Mouse (Mus musculus) naive thymus-derived CD4-positive, alpha-beta T cell, adult 2 months (primary cell): ENCODE measurements around the gene Lhx5.
A peak's percentile ranks its signal among the peaks of the same experiment; 100 is the strongest.

Experiments used
- DNase-seq: peaks from one replicate; pipeline ENCODE4 v3.0.0-alpha.2; 2011; ENCODE audit warnings: low read depth

Gene Lhx5

DNA sequence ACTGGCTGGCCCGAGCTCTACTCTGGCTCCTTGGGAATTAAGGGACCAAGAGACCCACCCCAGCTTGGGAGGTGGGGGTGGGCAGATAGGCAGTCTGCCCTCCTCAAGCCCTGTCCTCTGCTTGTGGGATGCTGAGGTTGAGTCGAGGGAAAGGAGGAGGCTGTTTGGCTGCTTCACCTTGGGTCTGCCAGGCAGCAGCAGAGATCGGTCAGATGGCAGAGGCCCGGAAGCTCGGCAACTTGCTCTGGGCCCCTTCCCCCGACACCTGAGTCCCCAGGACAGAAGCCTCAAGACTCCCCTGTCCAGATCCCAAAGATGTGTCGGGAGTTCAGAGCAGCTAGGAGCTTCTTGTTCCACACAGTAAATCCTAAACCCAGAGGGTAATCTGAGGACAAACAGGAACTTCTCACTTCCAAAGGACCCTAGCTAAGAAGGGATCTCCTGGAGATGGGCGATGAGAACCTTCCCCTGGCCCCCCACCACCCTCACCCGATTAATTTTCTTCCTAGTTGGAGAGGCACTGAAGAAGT is 1.1 kb downstream of the Lhx5 start:
- no peak for DNase-seq

GRCm38 (mm10) chr5:120433135-120433760 is 1.7 kb downstream of the Lhx5 start:
- DNase-seq = no peak

- no peak for DNase-seq
Measured at GRCm38 (mm10) chr5:120434231-120434735, 2.8 kb downstream of the Lhx5 start.

GRCm38 (mm10) chr5:120435006-120435681 is 3.6 kb downstream of the Lhx5 start:
- no peak for DNase-seq

- DNase-seq = no peak
Measured at GRCm38 (mm10) chr5:120435731-120436501, 4.4 kb downstream of the Lhx5 start.

DNA sequence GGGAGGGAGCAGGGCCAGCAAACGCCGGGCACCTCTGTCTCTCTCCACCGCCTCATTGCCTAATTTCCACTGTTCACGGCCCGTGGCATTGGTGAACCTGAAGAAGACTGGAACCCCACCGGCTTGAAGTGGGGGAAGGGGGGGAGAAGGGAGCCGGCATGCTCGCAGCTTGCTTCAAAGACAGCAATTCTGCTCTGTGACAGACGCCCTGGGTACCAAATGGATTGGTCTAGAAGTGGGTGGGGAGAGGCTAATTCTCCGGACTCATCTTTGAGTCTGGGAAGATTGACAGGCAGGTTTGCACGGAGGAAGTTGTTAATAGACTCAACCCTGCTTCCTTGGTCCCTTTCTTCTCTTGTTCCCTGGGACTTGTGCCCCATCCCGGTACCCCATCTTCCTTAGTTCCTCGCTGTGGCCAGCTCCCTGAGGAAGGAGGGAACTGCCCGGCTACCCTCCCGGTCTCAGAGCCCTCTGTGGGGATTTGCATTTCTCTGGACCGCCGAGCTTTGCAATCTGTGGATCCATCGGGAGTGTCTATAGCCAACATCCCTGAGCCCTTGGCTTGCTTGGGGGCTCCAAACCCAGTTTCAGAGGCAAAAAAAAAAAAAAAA is 5.5 kb downstream of the Lhx5 start:
- DNase-seq = no peak

DNA sequence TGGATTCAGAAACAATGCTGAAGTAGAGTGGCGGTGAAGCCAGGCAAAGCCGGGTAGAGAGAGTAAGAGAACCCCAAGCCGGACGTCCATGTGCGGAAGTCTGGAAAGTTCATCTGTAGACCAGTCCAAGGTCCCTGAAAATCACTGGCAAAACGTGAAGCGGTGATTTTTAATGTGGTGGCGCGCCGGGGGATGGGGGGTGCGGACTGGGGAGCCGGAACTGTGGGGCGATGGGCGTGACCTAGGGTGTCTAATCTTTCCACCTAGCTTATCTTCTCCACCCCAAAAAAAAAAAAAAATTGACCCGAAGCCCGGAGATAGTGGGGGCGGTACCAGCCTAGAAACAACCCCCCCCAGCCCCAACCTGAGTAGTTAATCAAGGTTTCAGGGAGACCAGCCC is 6.0 kb downstream of the Lhx5 start:
- DNase-seq = no peak

- DNase-seq = no peak
Measured at GRCm38 (mm10) chr5:120437986-120438385, 6.5 kb downstream of the Lhx5 start.

- no peak for DNase-seq
Measured at GRCm38 (mm10) chr5:120438469-120438868, 7.0 kb downstream of the Lhx5 start.

DNA sequence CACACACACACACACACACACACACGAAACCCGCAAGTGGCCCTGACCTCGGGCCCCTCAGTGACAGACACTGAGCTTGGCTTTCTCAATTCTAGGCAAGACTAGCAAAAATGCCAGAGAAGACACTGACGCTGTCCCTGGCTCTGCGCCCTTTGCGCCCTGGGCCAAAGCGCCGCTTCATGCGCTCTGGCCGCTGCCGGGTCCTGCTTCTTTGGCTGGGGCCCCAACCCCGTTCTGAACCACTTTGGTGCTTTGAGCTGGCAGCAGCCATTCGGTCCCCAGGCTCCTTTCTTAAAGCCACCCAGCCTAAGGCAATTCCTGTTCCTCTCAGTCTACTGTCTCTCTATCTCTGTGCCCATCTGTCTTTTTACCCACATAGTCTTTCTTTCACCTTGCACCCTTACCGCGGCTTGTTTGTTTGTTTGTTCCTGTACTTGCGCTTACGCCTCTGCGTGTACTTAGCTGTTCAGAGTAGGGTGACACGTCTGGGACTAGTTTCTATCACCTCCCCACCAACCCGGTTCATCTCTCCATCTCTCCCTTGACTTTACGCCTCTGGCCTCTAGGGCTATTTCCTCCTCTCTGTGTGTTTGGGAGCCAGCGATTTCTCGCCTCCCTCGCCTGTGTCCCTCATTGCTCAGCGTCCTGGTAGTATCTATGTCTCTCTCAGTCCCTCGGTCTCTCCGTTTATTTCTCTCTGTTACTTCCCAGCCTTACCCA is 7.7 kb downstream of the Lhx5 start:
- no peak for DNase-seq

DNA sequence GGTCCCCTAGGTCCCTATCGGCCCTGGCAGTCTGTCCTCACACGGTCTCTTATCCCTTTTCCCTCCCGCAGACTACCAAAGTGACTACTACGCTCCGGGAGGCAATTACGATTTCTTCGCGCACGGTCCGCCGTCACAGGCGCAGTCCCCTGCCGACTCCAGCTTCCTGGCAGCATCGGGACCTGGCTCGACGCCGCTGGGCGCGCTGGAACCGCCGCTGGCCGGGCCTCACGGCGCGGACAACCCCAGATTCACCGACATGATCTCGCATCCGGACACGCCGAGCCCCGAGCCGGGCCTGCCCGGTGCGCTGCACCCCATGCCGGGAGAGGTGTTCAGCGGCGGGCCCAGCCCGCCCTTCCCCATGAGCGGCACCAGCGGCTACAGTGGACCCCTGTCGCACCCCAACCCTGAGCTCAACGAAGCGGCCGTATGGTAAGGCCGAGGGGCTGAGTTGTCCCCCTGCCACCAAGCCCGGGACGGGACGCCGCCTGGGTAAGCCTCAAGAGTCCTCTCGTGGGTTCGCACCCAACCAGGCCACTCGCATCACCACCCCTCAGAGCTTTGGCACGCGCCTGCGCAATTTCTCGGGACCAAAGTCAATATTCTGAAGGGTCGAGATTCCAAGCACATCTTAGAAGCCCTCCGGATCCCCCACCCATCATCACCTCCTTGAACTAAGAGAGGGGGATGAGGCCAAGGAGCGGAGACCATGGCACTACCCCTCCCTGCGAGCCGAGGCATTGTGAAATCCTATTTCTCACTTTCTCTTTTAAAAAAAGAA is 8.6 kb downstream of the Lhx5 start:
- no peak for DNase-seq

- DNase-seq = peak; percentile 83
Measured at GRCm38 (mm10) chr5:120440733-120441132, 9.2 kb downstream of the Lhx5 start.

GRCm38 (mm10) chr5:120447305-120447704 is 15.8 kb downstream of the Lhx5 start:
- DNase-seq = no peak

- no peak for DNase-seq
Measured at GRCm38 (mm10) chr5:120454756-120455337, 23.3 kb downstream of the Lhx5 start.

DNA sequence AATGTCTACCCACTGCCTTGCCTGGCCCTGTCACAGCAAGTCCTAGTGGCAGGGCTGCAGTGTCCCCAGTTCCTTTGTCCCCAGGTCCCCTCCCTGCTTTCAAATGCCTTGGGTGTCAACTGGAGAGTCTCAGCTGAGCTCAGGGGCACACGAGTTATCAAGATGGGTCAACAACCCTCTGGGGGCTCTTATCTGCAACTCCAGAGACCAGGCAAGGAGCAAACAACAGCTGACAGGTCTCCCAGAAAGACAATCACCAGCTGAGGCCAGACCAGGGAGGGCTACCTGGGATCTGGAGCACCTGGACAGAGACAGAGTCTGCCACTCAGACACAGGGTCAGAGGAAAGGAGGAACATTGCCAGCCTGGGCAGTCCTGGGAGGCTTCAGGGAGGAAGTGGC is 24.8 kb downstream of the Lhx5 start:
- DNase-seq = no peak

- DNase-seq = no peak
Measured at GRCm38 (mm10) chr5:120456841-120457554, 25.5 kb downstream of the Lhx5 start.

DNA sequence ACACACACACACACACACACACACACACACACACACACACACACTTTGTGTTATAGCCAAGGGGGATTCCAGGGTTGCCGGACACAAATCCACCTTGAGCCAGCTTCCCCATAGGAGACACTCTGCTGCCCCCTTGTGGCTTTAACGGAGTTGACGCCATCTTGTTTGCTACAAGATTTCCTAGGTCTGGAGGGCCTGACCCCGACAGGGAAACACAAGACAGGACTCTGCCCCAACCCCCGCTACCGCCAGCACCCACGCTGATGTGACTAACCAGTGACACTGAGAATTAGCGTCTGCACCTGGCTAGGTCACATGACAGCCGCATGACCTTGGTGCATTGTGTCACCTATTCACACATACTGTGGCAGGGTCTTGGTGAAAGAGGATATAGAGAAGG is 26.1 kb downstream of the Lhx5 start:
- peak; percentile 56 for DNase-seq

DNA sequence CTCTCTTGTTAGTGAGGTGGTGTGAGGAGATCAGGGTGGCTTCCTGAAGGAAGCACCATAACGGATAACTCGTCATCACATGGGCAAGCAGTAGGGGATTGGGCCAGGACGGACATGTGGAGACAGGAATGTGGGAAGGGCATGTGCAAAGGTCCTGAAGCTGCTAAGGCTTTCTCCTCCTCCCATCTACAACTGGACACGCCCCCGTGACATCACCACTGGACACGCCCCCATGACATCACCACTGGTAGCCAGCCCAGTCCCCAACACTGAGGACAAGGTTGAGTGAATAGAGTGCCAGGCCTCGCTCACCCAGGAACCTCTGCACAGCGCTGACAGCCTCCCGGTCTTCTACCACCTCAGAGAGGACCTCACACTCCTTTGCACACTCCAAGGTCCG is 27.6 kb downstream of the Lhx5 start:
- no peak for DNase-seq

GRCm38 (mm10) chr5:120461902-120462301 is 30.4 kb downstream of the Lhx5 start:
- no peak for DNase-seq

GRCm38 (mm10) chr5:120464321-120464720 is 32.8 kb downstream of the Lhx5 start:
- DNase-seq = peak; percentile 26
